Mouse (Mus musculus): ENCODE data around the gene Nqo1. TPM values are rescaled to one million over a fixed set of nuclear protein-coding genes. Genes with fewer than 3 reads are reported as not detected.
A peak's percentile ranks its signal among the peaks of the same experiment; 100 is the strongest.

Nqo1 gene
- total RNA-seq, 2 experiments from 2014 or later, result 25.5 to 30.5 TPM

- H3K27ac ChIP-seq, result peak overlapping the region; percentile 91; the same call in 1 of the 2 replicates
- intact Hi-C loops (cut with DNase I), result no loop called here
- no peak for DNase-seq
- peak overlapping the region; percentile 92 for H3K4me3 ChIP-seq
- no peak for TF ChIP-seq CTCF (IDR thresholded peaks at IDR 0.05)
These were observed 32.5 kb upstream of the Nqo1 start for GRCm38 (mm10) chr8:107435421-107435961.

- intact Hi-C loops (cut with DNase I), result no loop called here
- Histone ChIP-seq H3K4me3 (no peak overlapping the region), H3K27ac (no peak overlapping the region)
- no peak for DNase-seq
- no peak for TF ChIP-seq CTCF (IDR thresholded peaks at IDR 0.05)
These were observed 27.8 kb upstream of the Nqo1 start for GRCm38 (mm10) chr8:107430821-107431220.

DNA sequence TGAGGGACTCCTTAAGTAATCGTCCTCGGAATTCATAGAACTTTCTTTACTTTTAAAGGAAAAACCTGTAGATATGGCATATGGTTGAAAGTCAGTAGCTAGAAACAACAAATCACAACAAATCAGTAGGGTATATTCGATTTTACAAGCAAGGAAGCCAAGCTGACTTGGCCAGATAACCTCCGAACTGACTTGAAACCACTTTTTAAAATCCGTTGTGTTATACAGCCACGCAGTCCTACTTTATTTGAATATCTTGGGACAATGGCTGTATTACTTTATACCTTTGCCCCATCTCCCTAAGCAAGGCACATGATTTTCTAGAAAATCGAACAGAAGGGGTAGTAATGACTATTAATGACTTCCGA is 22.2 kb upstream of the Nqo1 start:
- intact Hi-C loops (cut with DNase I), result loop anchor here (1.0 to 2.0 kb wide), 2 partner anchors 39 to 322 kb away; no protein-coding TSS in a partner anchor
- Histone ChIP-seq H3K4me3 (peak overlapping the region; percentile 98), H3K27ac (peak overlapping the region; percentile 87; the same call in 1 of the 2 replicates)
- no peak for DNase-seq
- no peak for TF ChIP-seq CTCF (IDR thresholded peaks at IDR 0.05)

DNA sequence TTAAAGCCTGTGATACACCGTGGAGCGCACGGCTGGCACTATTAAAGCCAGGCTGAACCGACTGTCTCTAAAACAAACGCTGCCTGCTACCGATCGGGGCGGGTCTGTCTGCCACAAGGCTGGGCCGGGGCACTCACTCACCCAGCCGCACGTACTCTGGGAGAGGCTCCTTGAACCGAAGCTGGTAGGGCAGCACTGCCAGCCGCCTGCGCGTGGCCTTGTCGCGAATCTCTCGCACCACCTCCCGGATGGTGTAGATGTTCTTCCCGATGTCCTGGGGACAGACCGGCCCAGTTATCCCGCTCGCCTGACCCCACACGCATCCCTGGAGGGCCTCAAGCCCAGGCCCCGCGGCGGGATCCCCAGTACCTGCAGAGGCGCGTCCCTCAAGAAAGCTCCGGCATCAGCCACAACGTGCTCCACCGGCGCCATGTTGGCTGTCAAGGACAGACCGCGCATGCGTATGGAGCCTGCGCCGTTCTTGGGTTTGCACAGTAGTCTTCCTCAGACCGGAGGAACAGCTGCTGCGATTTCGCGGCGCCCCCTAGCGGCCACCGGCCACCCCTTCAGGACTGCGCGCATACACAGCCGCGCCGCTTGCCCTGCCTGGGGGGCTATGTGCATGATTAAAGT is 21.7 kb upstream of the Nqo1 start, which contains the start of gene Nob1:
TSS of gene Nob1 (minus strand) at position 455 of the 633 bp plus-strand sequence.
- peak within 1 kb of the TSS; percentile 98 for H3K4me3 ChIP-seq
- peak; percentile 99 for DNase-seq
- intact Hi-C loops (cut with DNase I), result loop anchor here (1.0 to 2.0 kb wide), 2 partner anchors 38 to 322 kb away; no protein-coding TSS in a partner anchor
- peak within 1 kb of the TSS; percentile 87 for H3K27ac ChIP-seq
- TF ChIP-seq CTCF (IDR thresholded peaks at IDR 0.05), result no peak; the same call in 1 of the 2 replicates

DNA sequence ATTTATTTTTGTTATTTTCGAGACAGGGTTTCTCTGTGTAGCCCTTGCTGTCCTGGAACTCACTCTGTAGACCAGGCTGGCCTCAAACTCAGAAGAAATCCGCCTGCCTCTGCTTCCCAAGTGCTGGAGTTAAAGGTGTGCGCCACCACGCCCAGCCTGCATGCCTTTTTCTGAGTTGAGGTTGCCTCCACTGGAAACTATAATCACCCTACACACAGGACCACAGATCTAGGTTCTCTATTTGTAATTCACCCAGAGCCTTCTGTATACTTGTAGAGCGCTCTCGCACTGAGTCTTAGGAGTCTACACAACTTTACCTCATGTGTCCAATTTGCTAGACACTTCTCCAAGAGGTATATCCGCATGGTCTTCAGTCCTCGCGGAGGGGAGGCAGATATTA is 21.2 kb upstream of the Nqo1 start:
- peak overlapping the region; percentile 98 for H3K4me3 ChIP-seq
- H3K27ac ChIP-seq, result peak overlapping the region; percentile 87
- DNase-seq, result no peak
- intact Hi-C loops (cut with DNase I), result loop anchor here (2.0 kb wide), 1 partner anchor 321 kb away; no protein-coding TSS in a partner anchor
- TF ChIP-seq CTCF (IDR thresholded peaks at IDR 0.05), result no peak

- intact Hi-C loops (cut with DNase I), result no loop called here
- no peak for TF ChIP-seq CTCF (IDR thresholded peaks at IDR 0.05)
- DNase-seq, result no peak
These were observed 14.0 kb upstream of the Nqo1 start for GRCm38 (mm10) chr8:107417001-107417400.

DNA sequence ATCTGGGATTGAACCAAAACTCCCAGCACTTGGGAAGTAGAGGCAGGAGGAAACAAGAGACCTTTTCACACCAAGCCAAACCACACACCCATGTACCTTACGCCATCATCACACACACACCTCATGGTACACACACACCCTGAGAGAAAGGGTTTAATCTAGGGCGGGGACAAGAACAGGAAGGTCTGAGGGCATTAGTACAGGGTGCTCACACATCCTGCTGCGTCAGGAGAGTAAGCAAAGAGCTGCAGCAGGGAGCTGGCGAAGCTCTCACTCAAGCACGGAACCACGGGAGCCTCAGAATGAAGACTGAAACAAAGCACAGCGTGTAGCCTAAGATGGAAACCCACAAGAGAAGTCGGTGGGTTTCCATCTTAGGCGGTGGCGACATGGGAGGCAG is 10.9 kb upstream of the Nqo1 start:
- TF ChIP-seq CTCF (IDR thresholded peaks at IDR 0.05), result no peak
- no peak overlapping the region for H3K4me3 ChIP-seq
- intact Hi-C loops (cut with DNase I), result no loop called here
- no peak overlapping the region for H3K27ac ChIP-seq
- DNase-seq, result no peak

More at GRCm38 (mm10) chr8:107417001-107417400, 14.0 kb upstream of the Nqo1 start:
- no peak overlapping the region for H3K27ac ChIP-seq
- H3K4me3 ChIP-seq, result no peak overlapping the region

DNA sequence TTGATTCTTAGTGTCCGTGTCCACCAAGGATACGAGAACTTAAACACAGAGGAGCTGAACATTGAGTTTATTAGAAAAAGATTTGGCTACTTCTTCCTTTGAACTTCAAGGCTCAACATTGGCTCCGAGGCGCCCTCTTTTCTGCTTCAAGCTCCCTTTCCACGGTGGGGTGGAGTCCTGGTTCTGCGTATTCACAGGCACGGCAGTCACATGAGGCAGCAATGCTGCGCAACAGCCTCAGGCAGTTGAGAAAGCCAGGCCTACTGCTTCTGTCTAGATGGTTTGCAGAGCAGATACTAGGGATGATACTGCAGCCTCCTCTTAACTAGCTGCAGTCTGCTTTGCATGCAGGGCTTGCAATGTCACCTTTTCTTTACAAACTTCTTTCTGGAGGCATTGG is 9.5 kb upstream of the Nqo1 start:
- DNase-seq, result no peak
- H3K4me3 ChIP-seq, result no peak overlapping the region
- TF ChIP-seq CTCF (IDR thresholded peaks at IDR 0.05), result no peak
- H3K27ac ChIP-seq, result no peak overlapping the region
- intact Hi-C loops (cut with DNase I), result no loop called here

GRCm38 (mm10) chr8:107411391-107411790 is 8.4 kb upstream of the Nqo1 start:
- H3K27ac ChIP-seq, result no peak overlapping the region
- intact Hi-C loops (cut with DNase I), result no loop called here
- DNase-seq, result no peak
- TF ChIP-seq CTCF (IDR thresholded peaks at IDR 0.05), result peak; percentile 67
- H3K4me3 ChIP-seq, result no peak overlapping the region

- TF ChIP-seq CTCF (IDR thresholded peaks at IDR 0.05), result no peak
- Histone ChIP-seq H3K4me3 (no peak overlapping the region), H3K27ac (no peak overlapping the region)
- intact Hi-C loops (cut with DNase I), result no loop called here
- no peak for DNase-seq
These were observed 2.9 kb upstream of the Nqo1 start for GRCm38 (mm10) chr8:107405935-107406334.

DNA sequence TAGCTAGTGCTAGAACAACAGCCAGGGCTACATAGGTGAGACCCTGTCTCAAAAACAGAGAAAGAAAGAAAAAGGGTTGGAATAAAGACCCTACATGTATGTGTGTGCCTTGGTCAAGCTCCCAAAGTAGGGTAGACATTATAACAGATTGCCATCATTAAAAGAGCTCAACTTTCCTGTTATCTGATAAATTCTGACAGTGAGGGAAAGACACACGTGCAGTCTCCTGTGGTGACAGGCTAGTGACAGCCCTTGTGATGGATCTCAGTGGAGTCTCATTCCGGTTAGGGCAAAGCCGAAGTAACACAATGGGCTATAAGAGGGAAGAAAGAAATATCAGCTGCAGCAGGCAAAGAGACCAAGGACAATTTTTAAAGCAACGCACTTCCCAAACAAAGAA is 1.1 kb upstream of the Nqo1 start:
- Histone ChIP-seq H3K27ac (peak overlapping the region; percentile 84), H3K4me3 (peak overlapping the region; percentile 74)
- no peak for TF ChIP-seq CTCF (IDR thresholded peaks at IDR 0.05)
- intact Hi-C loops (cut with DNase I), result no loop called here
- DNase-seq, result no peak

DNA sequence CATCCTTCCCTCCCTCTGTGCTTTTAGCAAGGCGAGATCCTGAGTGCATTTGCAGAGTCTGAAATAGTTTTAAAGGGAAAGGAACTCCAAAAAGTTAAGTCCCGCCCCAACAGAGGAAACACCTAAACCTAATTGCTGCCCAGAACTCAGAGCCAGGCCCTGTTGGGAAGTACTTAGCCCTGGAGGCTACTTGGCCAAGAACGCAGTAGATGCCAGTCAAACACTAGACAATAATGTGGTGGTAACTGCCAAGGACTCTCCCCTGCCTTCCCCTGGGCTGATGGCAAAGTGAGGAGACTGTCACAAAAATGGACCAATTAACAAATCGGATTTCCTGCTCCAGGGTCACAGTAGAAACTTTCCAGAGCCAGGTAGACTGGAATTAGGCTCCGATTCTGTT is 1.1 kb downstream of the Nqo1 start:
- TF ChIP-seq CTCF (IDR thresholded peaks at IDR 0.05), result no peak
- intact Hi-C loops (cut with DNase I), result no loop called here
- no peak for DNase-seq
- peak overlapping the region; percentile 74; the same call in 1 of the 2 replicates for H3K4me3 ChIP-seq
- peak overlapping the region; percentile 84 for H3K27ac ChIP-seq

DNA sequence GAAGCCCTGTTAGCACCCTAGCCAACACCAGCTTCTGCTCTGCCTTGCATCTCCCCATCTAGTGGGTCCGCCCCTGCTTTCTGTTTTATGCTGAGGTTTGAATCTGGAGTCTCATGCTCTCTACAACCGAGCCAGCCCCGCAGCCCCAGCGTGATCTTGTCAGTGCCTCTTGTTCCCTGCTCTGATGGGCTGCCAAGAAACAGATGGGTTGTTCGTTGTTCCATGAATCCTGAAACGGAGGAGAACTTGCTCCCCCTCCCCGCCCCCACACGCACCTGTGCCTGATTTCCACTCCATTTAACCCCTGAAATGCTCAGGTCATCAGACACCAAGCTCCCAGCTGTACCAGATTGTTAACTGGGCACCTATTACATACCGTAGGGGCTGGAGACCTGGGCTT is 3.5 kb downstream of the Nqo1 start:
- Histone ChIP-seq H3K27ac (no peak overlapping the region; the same call in 1 of the 2 replicates), H3K4me3 (no peak overlapping the region)
- DNase-seq, result no peak
- no peak for TF ChIP-seq CTCF (IDR thresholded peaks at IDR 0.05)
- intact Hi-C loops (cut with DNase I), result no loop called here
